Mouse (Mus musculus): ENCODE results near the gene Nek2. TPM values are rescaled to one million over a fixed set of nuclear protein-coding genes. Genes with fewer than 3 reads are reported as not detected.

Gene Nek2
- polyA plus RNA-seq, 1 experiment from 2014 or later, result 31.4 TPM

DNA sequence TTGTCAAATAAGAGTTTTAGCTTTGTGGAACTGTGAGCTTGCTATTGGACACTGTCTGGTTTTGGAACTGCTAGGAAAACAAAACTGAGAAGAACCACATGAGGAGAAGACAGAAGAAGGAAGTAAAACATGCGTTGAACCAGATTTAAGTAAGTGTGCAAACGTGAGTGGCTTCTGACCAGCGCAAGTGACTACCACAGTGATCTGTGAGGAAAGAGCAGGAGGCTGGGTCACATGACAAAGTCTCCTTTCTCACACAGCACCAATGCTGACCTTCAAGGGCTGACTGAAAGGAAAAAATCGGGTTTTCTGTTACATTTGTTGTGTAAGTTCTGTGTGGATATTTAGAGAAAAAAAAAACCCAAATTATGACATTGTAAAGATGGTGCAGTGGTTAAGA is 28.3 kb downstream of the Nek2 start:
- no peak overlapping the region for H3K9ac ChIP-seq
- H3K9me3 ChIP-seq, result no peaks in the 10 kb centered on the region
- no peaks in the 10 kb centered on the region for H3K4me1 ChIP-seq
- H3K4me2 ChIP-seq (replicated peaks), result no peak overlapping the region
- WGBS, result 72% methylated on average over 4 of the region's 4 CpGs
- H3K4me3 ChIP-seq, result no peak overlapping the region
- H3K36me3 ChIP-seq, result no peaks in the 10 kb centered on the region
- H3K27me3 ChIP-seq (replicated peaks), result no peaks in the 10 kb centered on the region
- no peak overlapping the region for H3K27ac ChIP-seq
- ATAC-seq (ENCODE audit: low FRiP score, low read depth), result no peak

DNA sequence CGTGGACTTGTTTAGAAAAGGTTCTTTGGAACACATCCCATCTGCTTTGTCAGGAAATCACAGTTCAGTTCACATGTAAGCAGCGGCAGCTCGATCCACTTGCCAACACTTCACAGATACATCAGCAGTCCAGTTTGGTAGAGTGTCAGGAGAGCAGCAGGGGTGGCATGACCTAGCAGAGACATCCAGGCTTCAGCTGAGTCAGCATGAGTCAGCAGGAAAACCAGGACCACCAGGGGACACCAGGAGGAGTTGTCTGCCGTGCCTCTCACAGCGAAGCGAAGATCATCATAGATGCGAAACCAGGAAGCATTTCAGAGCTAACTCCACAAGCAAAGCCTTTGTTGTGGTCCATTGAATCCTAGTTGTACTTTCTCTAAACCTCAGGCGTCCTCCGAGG is 32.2 kb downstream of the Nek2 start:
- H3K27me3 ChIP-seq (replicated peaks), result no peaks in the 10 kb centered on the region
- no peak overlapping the region for H3K4me3 ChIP-seq
- H3K27ac ChIP-seq, result no peak overlapping the region
- H3K36me3 ChIP-seq, result no peaks in the 10 kb centered on the region
- no peak overlapping the region for H3K9ac ChIP-seq
- H3K4me1 ChIP-seq, result no peaks in the 10 kb centered on the region
- H3K9me3 ChIP-seq, result no peaks in the 10 kb centered on the region
- 85% methylated on average over 9 of the region's 9 CpGs for WGBS
- no peak overlapping the region for H3K4me2 ChIP-seq (replicated peaks)
- ATAC-seq (ENCODE audit: low FRiP score, low read depth), result no peak

DNA sequence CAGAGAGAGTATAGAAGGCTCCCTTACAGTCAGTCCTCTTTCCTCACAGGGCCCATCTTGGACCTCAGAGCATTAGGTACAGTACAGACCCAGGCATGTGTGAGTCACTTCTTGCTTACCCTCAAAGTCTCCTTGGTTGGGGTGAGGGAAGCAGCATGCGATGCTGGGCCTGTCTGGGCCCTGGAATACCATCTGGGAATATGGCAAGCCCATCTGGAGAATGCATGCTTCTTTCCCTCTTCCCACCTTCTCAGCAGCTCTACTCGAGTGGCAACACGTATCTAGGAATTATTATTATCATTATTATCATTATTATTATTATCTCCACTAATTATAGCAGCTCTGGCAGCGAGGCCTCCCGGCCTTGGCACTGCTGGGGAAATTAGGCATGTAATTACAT is 33.5 kb downstream of the Nek2 start:
- H3K4me3 ChIP-seq, result no peak overlapping the region
- 71% methylated on average over 5 of the region's 5 CpGs for WGBS
- no peak for ATAC-seq (ENCODE audit: low FRiP score, low read depth)

DNA sequence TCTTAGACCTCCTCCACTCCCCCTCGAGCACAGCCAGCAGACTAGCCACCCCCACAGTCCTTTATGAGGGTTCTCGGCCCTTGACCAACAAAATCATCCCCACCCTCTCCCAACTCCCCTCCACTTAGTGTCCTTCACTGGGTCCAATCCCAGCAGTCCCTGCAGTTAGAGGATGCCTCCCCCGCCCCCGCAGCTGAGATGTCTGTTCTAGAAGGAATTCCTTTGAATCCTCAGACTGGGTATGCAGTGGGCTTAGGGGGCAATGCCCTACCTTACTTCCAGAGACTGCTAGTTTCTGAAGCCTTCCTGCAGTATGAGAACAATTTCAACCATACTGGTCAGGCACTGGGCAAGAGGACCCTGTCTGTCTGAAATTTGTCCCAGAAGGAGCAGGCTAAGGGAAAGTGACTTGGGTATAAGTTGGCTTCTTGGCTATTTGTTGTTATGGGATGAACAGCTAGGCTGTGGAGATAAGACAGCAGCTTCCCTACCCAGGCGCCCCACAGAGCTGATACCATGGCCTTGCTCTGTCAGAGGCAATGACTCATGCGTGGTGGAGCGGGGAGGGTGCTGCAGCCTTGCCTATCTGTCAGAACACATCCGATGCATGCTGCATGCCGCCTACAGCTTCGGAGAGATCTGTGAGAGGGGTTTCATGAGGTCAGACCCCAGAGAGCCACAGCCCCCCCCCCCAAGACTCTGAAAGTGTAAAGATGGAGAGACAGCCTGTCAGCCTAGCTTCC is 34.1 kb downstream of the Nek2 start:
- Histone ChIP-seq H3K4me3 (no peak overlapping the region), H3K4me2 (replicated peaks) (no peak overlapping the region), H3K36me3 (no peaks in the 10 kb centered on the region), H3K9ac (no peak overlapping the region), H3K27me3 (replicated peaks) (no peaks in the 10 kb centered on the region), H3K4me1 (no peaks in the 10 kb centered on the region), H3K27ac (no peak overlapping the region), H3K9me3 (no peaks in the 10 kb centered on the region)
- ATAC-seq (ENCODE audit: low FRiP score, low read depth), result no peak
- 80% methylated on average over 10 of the region's 10 CpGs for WGBS

More for the DNA sequence above, 33.5 kb downstream of the Nek2 start:
- no peak overlapping the region for H3K27ac ChIP-seq
- no peak overlapping the region for H3K4me2 ChIP-seq (replicated peaks)
- no peak overlapping the region for H3K9ac ChIP-seq
- H3K36me3 ChIP-seq, result no peaks in the 10 kb centered on the region
- H3K4me1 ChIP-seq, result no peaks in the 10 kb centered on the region
- no peaks in the 10 kb centered on the region for H3K9me3 ChIP-seq
- no peaks in the 10 kb centered on the region for H3K27me3 ChIP-seq (replicated peaks)

DNA sequence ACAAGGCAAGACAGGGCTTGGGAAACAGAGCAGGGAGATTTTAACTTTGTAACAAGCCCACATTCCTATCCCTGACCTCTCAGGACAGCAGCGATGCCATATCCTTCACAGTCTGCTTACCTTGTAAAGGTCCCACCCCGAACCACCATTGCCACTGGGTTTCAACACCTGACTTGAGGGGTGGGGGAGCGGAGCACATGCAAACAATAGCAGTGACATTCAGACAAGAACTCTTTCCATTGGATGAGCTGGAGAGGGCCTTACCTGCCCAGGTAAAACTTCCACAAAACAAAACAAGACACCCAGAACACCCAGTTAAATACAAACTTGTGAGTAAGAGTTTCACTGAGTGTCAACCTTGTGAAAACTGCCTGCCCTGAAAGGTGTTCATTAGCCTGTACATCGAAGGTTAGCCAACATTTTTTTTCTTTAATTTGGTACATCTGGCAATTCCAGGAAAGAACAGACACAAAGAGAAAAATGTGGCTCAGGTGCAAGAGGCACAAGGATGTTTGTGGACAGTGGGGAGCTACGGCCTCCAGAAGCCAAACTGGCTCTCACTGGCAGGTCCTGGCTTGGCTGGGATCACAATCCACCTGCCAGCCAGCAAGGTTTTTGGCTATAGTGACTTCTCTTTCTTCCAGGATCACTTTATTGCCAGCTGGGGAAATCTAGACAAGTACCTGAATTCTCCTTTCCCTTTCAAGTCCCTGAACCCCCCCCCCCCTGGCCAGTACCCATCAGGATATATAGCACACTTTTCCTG is 35.8 kb downstream of the Nek2 start:
- Histone ChIP-seq H3K9me3 (no peaks in the 10 kb centered on the region), H3K9ac (no peak overlapping the region), H3K27me3 (replicated peaks) (no peaks in the 10 kb centered on the region), H3K27ac (no peak overlapping the region), H3K36me3 (no peaks in the 10 kb centered on the region), H3K4me1 (no peaks in the 10 kb centered on the region), H3K4me3 (no peak overlapping the region), H3K4me2 (replicated peaks) (no peak overlapping the region)
- WGBS, result 86% methylated on average over 5 of the region's 5 CpGs
- ATAC-seq (ENCODE audit: low FRiP score, low read depth), result no peak

DNA sequence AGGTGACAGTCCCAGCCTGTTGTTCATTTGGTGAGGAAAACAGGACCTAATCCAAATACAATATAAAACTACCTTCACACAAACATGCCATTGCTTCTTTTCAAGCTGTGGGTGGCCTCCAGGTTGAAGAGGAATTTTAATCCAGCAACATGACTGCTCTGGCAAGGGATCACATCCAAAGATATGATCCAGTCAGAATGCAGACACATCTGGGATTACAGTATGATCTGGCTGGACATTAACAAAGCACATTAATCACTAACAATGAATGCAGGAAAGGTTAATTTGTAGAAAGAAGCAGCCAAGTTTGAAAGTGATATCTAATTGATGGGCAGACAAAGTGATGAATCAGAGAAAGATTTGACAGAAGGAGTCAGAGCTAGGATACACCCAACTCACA is 36.9 kb downstream of the Nek2 start:
- Histone ChIP-seq H3K9me3 (no peaks in the 10 kb centered on the region), H3K4me2 (replicated peaks) (no peak overlapping the region), H3K27me3 (replicated peaks) (no peaks in the 10 kb centered on the region), H3K4me1 (no peaks in the 10 kb centered on the region), H3K27ac (no peak overlapping the region), H3K36me3 (no peaks in the 10 kb centered on the region), H3K4me3 (no peak overlapping the region), H3K9ac (no peak overlapping the region)
- no peak for ATAC-seq (ENCODE audit: low FRiP score, low read depth)

DNA sequence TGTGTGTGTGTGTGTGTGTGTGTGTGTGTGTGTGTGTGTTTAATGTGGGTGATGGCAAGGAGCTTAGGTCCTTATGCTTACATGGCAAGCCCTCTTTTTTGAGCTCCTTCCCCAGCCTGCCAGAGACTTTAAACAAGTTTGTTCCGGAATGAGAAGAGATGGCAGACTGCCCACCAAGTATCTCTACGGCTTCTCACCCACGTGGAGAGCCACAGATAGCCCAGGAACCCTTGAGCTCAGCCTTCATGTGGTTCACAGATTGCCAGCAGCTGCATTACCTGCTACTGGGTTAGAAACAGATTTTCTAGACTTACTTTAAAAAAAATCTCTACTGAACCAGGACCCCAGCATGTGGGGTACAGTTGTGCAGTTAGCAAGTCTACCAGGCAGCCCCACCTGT is 38.6 kb downstream of the Nek2 start:
- Histone ChIP-seq H3K4me1 (no peaks in the 10 kb centered on the region), H3K4me3 (no peak overlapping the region)

DNA sequence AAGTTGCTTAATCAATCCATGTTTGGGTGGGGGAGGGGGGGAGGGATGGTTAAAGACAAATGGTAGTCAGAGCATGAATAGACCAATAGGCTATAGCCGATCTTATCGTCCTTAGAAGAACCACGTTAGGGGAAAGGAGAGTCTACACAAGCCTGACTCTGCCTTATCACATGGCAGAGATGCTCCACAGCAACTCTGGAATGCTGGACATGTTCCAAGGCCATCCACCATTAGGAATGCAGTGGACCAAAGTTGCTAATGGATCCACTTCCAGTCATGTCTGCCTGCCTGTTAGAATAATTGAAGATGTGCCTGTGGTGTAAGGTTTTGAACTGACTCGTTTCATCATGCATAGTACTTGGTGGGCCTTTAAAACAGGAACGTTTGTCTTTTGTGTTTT is 40.0 kb downstream of the Nek2 start:
- Histone ChIP-seq H3K9me3 (no peaks in the 10 kb centered on the region), H3K4me3 (no peak overlapping the region), H3K4me1 (no peaks in the 10 kb centered on the region), H3K4me2 (replicated peaks) (no peak overlapping the region), H3K27ac (no peak overlapping the region), H3K27me3 (replicated peaks) (no peaks in the 10 kb centered on the region), H3K36me3 (no peaks in the 10 kb centered on the region), H3K9ac (no peak overlapping the region)
- 88% methylated on average over 5 of the region's 5 CpGs for WGBS
- no peak for ATAC-seq (ENCODE audit: low FRiP score, low read depth)

More for the DNA sequence above, 38.6 kb downstream of the Nek2 start:
- Histone ChIP-seq H3K9me3 (no peaks in the 10 kb centered on the region), H3K4me2 (replicated peaks) (no peak overlapping the region), H3K36me3 (no peaks in the 10 kb centered on the region), H3K27ac (no peak overlapping the region), H3K9ac (no peak overlapping the region), H3K27me3 (replicated peaks) (no peaks in the 10 kb centered on the region)
- 93% methylated on average over 3 of the region's 3 CpGs for WGBS
- ATAC-seq (ENCODE audit: low FRiP score, low read depth), result no peak

DNA sequence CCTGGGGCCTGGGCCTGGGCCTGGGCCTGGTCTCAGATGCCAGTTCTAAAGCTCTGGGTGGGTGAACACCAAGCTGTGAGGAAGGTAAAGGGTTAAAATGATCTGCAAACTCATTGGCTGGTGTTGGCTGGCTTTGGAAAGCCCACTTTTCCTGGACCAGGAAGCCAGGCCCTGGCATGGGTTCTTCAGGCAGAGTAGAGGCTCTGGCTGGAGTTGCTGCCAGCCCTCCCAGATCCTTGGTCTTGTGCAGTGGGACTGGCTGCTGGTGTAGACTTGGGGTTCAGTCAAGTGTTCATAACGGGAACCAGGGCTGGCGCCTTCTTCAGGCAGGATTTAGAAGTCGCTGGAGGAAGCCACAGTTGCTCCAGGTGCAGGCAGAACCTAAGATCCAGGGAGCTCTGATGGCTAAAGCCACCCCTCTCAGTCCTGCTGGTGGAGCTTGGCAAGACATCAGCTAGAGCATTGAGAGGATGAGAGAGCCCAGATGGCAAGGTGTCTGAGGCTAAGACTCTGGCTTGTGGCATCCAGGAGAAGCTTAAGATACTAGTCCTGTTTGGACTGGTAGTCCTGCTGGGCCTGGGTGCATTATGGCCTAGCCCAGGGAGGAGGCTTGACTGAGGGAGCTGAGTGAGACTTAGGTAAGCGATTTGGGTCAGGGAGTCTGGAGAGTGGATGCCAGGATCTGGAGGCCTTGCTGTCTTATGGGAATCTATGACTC is 42.7 kb downstream of the Nek2 start:
- Histone ChIP-seq H3K4me1 (no peaks in the 10 kb centered on the region), H3K9me3 (no peaks in the 10 kb centered on the region), H3K36me3 (no peaks in the 10 kb centered on the region), H3K4me2 (replicated peaks) (no peak overlapping the region), H3K9ac (no peak overlapping the region), H3K27me3 (replicated peaks) (no peaks in the 10 kb centered on the region), H3K4me3 (no peak overlapping the region), H3K27ac (no peak overlapping the region)
- WGBS, result 80% methylated on average over 4 of the region's 4 CpGs
- ATAC-seq (ENCODE audit: low FRiP score, low read depth), result no peak

DNA sequence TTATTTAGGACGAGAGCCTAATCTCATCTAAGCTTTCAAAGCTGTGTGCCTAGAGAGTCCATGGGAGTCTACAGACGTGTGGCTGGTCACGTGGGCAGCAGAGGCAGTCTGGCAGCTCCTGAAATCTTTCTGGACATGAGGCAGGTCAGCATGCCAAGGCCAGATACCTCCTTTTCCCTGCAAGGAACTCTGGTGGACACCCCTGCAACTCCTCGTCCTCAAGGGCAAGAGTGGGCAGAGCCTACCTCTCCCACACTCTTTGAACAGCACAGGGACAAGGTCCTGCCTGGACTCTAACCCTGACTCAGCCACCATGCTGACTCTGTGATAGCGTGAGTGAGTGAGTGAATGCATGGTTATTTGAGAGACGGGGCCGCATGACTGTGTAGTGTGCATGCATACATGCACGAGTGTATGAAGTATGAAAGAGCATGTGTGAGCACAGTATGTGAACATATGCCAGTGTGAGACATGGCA is 43.3 kb downstream of the Nek2 start:
- H3K4me1 ChIP-seq, result no peaks in the 10 kb centered on the region
- no peaks in the 10 kb centered on the region for H3K27me3 ChIP-seq (replicated peaks)
- H3K36me3 ChIP-seq, result no peaks in the 10 kb centered on the region
- H3K9ac ChIP-seq, result no peak overlapping the region
- H3K9me3 ChIP-seq, result no peaks in the 10 kb centered on the region
- H3K4me2 ChIP-seq (replicated peaks), result no peak overlapping the region
- H3K4me3 ChIP-seq, result no peak overlapping the region
- H3K27ac ChIP-seq, result no peak overlapping the region
- ATAC-seq (ENCODE audit: low FRiP score, low read depth), result no peak
- WGBS, result 86% methylated on average over 8 of the region's 8 CpGs

DNA sequence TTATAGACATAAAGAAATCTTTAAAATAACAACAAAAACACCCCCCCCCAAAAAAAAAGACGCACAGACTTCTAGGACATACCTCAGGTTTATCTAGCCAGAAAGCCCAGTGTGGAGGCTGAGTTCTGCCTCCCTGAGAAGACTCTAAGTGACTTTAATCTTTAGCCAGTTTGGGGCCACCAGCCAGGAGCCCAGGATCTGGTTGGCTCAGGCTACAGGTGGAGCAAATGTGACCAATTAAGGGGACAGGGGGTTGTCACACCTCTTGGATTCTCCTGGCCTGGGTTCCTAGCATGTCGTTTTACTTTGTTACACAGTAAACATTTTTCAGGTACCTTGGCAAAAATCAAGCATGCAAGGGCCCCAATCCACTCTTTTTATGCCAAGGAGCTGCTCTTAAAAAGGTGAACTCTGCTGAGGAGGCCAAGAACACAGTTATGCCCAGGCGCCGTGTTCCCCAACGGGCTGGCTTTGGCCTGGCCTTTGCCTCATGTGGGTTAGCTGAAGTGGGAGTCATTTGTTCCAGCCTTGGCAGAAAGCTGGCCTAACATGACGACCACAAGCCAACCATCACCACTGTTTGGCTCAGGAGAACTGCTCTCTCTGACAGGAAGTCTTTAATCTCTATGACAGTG is 50.9 kb downstream of the Nek2 start:
- 83% methylated on average over 6 of the region's 6 CpGs for WGBS
- no peaks in the 10 kb centered on the region for H3K36me3 ChIP-seq
- H3K9me3 ChIP-seq, result no peaks in the 10 kb centered on the region
- H3K27me3 ChIP-seq (replicated peaks), result no peaks in the 10 kb centered on the region
- H3K4me3 ChIP-seq, result no peak overlapping the region
- no peak overlapping the region for H3K9ac ChIP-seq
- H3K4me1 ChIP-seq, result no peaks in the 10 kb centered on the region
- H3K27ac ChIP-seq, result no peak overlapping the region
- no peak overlapping the region for H3K4me2 ChIP-seq (replicated peaks)
- ATAC-seq (ENCODE audit: low FRiP score, low read depth), result no peak

DNA sequence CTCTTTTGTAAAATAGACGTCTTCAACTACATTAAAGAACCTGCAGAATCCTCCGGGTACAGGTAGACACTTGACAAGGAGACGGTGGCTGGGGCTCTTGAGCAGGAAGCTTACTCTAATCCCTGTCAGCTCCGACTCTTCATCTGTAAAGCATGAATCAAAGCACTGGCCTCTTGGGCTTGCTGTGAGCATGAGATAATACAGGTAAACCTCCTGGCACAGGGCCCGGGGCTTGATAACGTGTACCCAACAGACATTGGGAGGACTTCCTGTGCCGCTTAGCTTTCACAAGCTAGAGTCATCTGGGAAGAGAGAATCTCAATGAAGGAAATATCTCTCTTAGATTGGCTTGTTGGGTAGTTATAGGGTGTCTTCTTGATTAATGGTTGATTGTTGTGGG is 53.8 kb downstream of the Nek2 start:
- Histone ChIP-seq H3K4me1 (no peaks in the 10 kb centered on the region), H3K9me3 (no peaks in the 10 kb centered on the region), H3K27ac (no peak overlapping the region), H3K4me3 (no peak overlapping the region), H3K4me2 (replicated peaks) (no peak overlapping the region), H3K36me3 (no peaks in the 10 kb centered on the region), H3K27me3 (replicated peaks) (no peaks in the 10 kb centered on the region), H3K9ac (no peak overlapping the region)
- WGBS, result 90% methylated on average over 7 of the region's 7 CpGs
- ATAC-seq (ENCODE audit: low FRiP score, low read depth), result no peak
